Mouse (Mus musculus): ENCODE data around the gene Mindy4.

Mindy4 gene

GRCm38 (mm10) chr6:55338077-55338476, 134.9 kb downstream of the Mindy4 start:
- DNase-seq (ENCODE audit: low read depth in 1 of 2, low spot score in 2 of 2): no peak

- DNase-seq (ENCODE audit: low read depth in 1 of 2, low spot score in 2 of 2): no peak
Measured at GRCm38 (mm10) chr6:55338934-55339825, 136.0 kb downstream of the Mindy4 start.

- no peak for DNase-seq (ENCODE audit: low read depth in 1 of 2, low spot score in 2 of 2)
Measured at GRCm38 (mm10) chr6:55341688-55342087, 138.5 kb downstream of the Mindy4 start.

GRCm38 (mm10) chr6:55342328-55342727, 139.1 kb downstream of the Mindy4 start:
- DNase-seq (ENCODE audit: low read depth in 1 of 2, low spot score in 2 of 2): no peak

GRCm38 (mm10) chr6:55343446-55343845, 140.3 kb downstream of the Mindy4 start:
- DNase-seq (ENCODE audit: low read depth in 1 of 2, low spot score in 2 of 2): no peak

- no peak for DNase-seq (ENCODE audit: low read depth in 1 of 2, low spot score in 2 of 2)
Measured at GRCm38 (mm10) chr6:55344291-55345016, 141.3 kb downstream of the Mindy4 start.

GRCm38 (mm10) chr6:55345264-55345663, 142.1 kb downstream of the Mindy4 start:
- DNase-seq (ENCODE audit: low read depth in 1 of 2, low spot score in 2 of 2): no peak

- DNase-seq (ENCODE audit: low read depth in 1 of 2, low spot score in 2 of 2): no peak
Measured at GRCm38 (mm10) chr6:55346491-55346890, 143.3 kb downstream of the Mindy4 start.

GRCm38 (mm10) chr6:55347711-55348571, 144.8 kb downstream of the Mindy4 start:
- no peak for DNase-seq (ENCODE audit: low read depth in 1 of 2, low spot score in 2 of 2)

- no peak for DNase-seq (ENCODE audit: low read depth in 1 of 2, low spot score in 2 of 2)
Measured at GRCm38 (mm10) chr6:55349231-55349630, 146.0 kb downstream of the Mindy4 start.

- no peak for DNase-seq (ENCODE audit: low read depth in 1 of 2, low spot score in 2 of 2)
Measured at GRCm38 (mm10) chr6:55350383-55350952, 147.3 kb downstream of the Mindy4 start.

GRCm38 (mm10) chr6:55351712-55352111, 148.5 kb downstream of the Mindy4 start:
- no peak for DNase-seq (ENCODE audit: low read depth in 1 of 2, low spot score in 2 of 2)

- no peak for DNase-seq (ENCODE audit: low read depth in 1 of 2, low spot score in 2 of 2)
Measured at GRCm38 (mm10) chr6:55353711-55354445, 150.7 kb downstream of the Mindy4 start.

GRCm38 (mm10) chr6:55354456-55355117, 151.4 kb downstream of the Mindy4 start:
- no peak for DNase-seq (ENCODE audit: low read depth in 1 of 2, low spot score in 2 of 2)

GRCm38 (mm10) chr6:55355575-55355974, 152.4 kb downstream of the Mindy4 start:
- no peak for DNase-seq (ENCODE audit: low read depth in 1 of 2, low spot score in 2 of 2)

GRCm38 (mm10) chr6:55356017-55356703, 153.0 kb downstream of the Mindy4 start:
- no peak for DNase-seq (ENCODE audit: low read depth in 1 of 2, low spot score in 2 of 2)

- DNase-seq (ENCODE audit: low read depth in 1 of 2, low spot score in 2 of 2): no peak
Measured at GRCm38 (mm10) chr6:55356976-55357635, 153.9 kb downstream of the Mindy4 start.

- DNase-seq (ENCODE audit: low read depth in 1 of 2, low spot score in 2 of 2): no peak
Measured at GRCm38 (mm10) chr6:55357636-55358031, 154.5 kb downstream of the Mindy4 start.

GRCm38 (mm10) chr6:55358731-55359143, 155.6 kb downstream of the Mindy4 start:
- DNase-seq (ENCODE audit: low read depth in 1 of 2, low spot score in 2 of 2): no peak
